Mouse (Mus musculus) left cerebral cortex, adult 11 months (tissue): Measurements from ENCODE around the gene Hoxc5.

Experiments
- DNase-seq: peaks from one replicate; pipeline ENCODE4 v3.0.0; 2022; ENCODE audit warnings: low spot score

The Hoxc5 gene

GRCm38 (mm10) chr15:102967312-102967510 lies at the start of gene Hoxc5:
Gene Hoxc5, plus strand, starts transcription at chr15:102967443.
- DNase-seq, result no peak

DNA sequence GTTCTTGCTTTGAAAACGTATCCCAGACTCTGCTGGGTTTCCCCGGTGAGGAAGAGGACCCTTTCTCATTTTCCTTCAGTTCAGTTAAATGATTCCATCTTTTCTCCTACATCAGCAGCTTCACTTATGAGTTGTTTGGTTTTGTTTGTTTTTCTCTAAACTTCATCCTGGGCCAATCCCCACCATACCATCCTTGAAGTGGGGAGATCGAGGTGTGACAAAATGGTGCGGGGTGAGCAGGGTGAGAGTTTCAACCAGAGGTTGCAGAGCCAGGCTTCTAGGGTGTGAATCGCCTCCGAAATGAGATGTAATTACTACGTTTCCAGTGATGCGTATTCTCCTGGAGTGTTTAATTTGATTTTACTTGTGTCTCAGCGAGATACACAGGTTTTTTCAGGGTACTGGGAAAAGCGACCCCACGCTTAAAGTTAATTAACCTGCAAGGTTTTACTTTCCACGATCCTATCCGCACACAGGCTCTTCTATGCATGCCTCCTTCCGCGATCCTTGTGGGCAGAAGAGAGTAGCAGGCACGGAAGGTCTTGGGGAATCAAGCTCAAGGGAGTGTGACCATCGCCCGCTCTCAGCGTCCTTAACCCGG lies 49.2 kb upstream of the Hoxc5 start:
- DNase-seq, result no peak

DNA sequence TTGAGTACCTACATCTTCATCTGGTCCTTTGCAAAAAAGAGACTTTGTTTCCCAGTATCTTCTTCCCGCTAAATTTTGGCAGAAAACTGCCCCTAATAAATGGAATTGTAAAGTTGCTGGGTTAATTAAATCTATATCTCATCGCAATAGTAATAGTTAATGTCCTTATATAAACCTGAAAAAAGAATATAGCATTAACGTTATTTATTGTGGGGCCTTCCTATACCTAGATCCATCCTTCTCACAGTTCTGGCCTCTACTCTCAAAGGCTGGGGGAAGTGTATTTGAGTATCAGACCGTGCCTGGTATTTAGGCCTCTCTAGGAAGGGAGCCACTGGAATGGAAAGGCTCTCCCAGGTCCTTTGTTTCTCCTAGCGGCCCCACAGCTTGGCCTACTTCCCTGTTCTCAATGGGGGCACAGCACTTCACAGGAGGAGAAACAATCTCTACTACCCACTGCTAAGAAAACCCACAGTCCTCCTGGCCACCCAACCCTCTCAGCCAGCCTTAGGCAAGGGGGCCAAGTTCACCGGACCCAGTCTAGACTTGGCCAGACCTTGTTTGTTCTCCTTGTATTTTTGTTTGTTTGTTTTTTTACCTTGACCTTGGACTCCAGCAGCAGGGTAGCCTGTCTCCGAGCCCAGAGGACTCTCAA lies 48.5 kb upstream of the Hoxc5 start:
- no peak for DNase-seq

DNA sequence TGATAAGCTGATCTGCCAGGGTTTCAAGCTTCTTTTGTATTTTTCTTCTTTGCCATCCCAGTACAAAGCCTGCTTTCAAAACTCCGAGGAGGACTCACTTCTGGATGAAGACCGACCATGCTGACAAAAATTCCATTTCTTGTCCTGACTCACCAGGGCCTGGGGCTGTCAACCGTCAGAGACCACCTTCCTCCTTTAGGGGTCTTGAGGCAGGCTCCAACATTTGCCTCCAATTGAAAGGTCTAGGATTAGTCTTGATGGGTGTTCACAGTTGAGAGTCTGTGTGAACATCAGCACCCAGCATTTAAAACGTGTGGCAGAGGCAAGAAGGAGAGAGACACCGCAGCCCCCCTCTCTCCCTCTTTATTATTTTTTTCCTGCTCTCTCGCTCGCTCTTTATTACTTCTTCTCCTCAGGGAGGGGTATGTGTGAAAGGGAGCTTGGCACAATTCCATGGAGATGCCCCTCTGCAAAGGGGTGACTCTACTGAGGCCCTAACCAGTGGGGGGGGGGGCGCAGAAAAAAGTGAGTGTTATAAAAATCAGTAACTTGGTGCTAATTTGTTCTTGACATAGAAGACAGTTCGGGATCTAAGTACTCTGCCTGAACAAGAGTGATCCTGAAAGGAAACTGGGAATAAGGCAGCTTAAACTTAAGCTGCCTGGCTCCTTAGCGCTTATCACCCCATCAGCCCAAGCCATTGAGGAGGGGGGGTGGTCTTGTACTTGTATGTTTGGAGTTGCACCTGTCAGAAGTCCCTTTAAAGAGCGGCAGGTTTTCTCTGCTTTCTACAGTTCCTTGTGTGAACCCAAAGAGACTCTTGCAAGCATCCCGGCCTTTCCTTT lies 47.7 kb upstream of the Hoxc5 start:
- no peak for DNase-seq

- no peak for DNase-seq
Measured at GRCm38 (mm10) chr15:102920619-102921018, 46.6 kb upstream of the Hoxc5 start.

DNA sequence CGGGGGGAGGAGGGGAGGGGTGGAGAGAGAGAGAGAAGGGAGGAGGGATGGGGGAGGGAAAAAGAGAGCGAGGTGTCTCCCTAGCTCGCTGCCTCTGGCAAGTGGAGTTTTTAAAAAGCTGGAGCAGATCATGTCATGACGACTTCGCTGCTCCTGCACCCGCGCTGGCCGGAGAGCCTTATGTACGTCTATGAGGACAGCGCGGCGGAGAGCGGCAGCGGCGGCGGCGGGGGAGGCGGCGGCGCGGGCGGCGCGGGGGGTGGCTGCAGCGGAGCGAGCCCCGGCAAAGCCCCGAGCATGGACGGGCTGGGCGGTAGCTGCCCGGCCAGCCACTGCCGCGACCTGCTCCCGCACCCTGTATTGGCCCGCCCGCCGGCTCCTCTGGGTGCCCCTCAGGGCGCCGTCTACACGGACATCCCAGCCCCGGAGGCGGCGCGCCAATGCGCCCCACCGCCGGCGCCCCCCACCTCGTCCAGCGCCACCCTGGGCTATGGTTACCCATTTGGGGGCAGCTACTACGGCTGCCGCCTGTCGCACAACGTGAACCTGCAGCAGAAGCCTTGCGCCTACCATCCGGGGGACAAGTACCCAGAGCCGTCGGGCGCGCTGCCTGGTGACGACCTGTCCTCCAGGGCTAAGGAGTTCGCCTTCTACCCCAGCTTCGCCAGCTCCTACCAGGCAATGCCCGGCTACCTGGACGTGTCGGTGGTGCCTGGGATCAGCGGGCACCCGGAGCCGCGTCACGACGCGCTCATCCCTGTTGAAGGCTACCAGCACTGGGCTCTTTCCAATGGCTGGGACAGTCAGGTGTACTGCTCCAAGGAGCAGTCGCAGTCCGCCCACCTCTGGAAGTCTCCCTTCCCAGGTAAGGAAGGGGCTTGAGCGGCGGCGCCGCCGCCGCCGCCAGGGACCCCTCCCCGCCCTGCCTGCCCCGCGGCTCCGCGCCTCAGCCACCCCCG lies 45.9 kb upstream of the Hoxc5 start, which contains the start of gene Hoxc13:
Hoxc13 (plus strand) TSS at position 51 of the 959 bp plus-strand sequence.
- no peak for DNase-seq

GRCm38 (mm10) chr15:102922012-102922362 lies 45.3 kb upstream of the Hoxc5 start:
- DNase-seq, result no peak

- DNase-seq, result no peak
Measured at GRCm38 (mm10) chr15:102922636-102923500, 44.4 kb upstream of the Hoxc5 start.

DNA sequence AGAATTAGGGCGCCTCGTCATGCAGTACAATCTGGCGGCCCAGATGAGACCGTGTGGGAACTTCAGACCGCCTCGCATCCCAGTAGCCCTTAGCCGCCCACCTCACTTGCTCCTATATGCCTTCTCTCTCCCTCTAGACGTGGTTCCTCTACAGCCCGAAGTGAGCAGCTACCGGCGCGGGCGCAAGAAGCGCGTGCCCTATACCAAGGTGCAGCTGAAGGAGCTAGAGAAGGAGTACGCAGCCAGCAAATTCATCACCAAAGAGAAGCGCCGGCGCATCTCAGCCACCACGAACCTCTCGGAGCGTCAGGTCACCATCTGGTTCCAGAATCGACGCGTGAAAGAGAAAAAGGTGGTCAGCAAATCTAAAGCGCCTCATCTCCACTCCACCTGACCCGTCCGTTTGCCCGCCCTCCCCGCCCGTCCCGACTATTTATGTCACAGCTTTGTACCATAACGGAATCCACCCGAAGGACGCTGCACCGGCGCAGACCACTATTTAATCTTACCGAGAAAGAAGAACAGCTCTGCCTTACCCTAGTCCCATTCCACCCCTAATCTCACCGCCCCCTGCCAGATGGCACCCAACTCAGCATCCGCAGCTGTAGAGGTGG lies 40.1 kb upstream of the Hoxc5 start:
- no peak for DNase-seq

DNA sequence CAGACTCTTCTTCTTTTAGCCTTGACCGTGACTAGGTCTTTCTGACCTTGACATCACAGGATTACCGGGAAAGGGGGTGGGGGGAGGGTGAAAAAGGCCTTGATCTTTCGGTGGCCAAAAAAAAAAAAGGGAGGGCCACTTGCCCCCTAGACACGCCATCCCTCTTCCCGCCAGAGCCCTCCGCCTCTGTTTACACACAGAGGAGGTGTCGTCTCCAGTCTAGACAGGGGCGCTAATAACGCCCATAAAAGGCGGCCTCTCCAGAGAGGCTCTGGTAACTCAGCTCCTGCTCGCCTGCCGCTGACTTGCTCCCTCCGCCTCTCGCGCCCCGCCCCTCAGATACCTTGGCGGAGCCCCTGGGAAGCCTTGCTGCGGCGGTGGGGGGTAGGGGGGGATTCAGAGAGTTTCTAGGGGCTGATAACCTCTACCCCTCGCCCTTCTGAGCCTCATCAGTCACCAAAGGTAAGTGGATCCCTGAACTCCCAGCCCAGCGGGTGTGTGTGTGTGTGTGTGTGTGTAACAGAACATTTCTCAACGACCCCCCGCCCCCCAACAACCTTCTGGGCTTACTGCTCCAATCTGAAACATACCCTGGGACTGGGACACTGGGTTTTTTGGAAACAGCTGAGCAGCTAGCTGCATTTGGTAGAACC lies 35.4 kb upstream of the Hoxc5 start:
- no peak for DNase-seq

GRCm38 (mm10) chr15:102934438-102934837 lies 32.8 kb upstream of the Hoxc5 start:
- DNase-seq, result no peak

DNA sequence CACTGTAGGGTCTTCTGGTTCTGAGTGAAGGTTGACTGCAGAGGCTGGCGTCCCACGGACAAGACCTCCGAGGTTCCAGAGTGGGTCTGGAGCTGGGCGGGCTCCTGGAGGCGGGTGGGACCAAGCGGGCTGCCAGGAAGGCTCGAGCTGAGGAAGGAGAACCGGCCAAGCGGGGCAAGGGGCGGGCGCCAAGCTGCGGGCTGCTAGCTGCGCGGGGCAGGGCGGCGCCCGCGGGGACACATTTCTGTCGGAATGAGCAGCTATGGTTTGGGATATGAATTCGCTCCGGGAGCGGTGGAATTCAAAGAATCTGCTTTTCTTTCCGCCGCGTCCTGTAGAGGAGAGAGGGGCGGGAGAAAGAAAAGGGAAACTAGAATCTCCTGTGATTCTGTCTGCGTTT lies 32.3 kb upstream of the Hoxc5 start:
- DNase-seq, result no peak

GRCm38 (mm10) chr15:102936279-102936972 lies 30.8 kb upstream of the Hoxc5 start, which contains the start of gene Hoxc12:
Gene Hoxc12, plus strand, starts transcription at chr15:102936757.
- no peak for DNase-seq

DNA sequence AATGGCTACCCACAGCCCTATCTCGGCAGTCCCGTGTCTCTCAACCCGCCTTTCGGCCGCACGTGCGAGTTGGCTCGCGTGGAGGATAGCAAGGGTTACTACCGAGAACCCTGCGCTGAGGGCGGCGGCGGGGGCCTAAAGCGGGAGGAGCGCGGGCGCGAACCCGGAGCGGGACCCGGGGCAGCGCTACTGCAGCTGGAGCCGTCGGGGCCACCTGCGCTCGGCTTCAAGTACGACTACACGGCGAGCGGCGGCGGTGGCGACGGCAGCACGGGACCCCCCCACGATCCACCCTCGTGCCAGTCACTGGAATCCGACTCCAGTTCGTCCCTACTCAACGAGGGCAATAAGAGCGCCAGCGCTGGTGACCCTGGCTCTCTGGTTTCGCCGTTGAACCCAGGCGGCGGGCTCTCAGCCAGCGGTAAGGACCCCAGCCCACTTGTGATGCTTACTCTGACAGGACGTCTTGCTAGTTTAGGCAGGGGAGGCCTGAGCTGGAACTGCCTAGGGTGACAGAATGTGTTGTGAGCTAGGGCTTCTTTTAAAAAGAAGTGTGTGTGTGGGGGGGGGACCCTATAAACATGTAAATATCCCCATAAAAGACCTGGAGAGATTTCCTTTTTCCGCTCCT lies 30.1 kb upstream of the Hoxc5 start:
- no peak for DNase-seq

DNA sequence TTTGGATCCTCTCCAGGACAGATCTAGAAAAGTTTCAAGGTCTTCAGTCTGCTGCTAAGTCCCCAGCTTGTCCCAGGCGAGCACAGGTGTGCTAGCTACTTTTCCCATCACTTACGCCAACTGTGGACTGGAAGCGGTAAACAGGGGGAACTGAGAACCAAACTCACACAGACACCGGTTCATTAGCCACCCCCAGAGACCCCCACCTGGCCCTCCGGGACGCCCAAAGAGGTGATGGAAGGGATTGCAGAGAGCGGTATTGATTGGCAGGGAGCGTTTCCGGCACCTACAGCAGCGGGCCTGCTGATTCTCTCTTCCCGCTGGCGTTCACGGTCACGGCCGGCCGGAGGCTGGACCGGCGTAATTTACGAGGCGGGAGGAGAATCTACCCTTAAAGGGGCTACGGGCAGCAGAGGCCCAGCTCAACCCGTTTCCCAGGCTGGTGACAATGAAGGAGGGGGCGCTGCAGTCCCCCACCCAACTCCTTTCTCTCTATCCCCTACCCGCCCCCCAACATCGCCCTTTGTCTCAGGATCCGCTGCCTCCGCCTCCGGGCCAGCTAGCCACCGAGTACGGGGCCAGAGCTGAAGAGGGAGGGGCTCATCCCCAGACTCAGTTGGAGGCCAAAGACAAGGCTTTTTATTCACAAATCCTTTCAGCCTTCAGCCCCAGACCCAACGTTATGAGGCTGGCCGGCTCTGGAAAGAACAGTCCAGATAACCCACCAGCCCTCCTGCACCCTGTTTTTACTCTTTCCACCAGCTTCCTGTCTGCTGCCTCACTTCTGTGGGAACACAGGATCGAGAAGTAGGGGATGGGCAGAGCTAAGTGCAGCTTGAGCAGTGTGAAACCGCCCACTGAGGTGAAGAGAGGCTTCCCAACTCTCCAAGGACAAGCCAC lies 27.7 kb upstream of the Hoxc5 start:
- no peak for DNase-seq

DNA sequence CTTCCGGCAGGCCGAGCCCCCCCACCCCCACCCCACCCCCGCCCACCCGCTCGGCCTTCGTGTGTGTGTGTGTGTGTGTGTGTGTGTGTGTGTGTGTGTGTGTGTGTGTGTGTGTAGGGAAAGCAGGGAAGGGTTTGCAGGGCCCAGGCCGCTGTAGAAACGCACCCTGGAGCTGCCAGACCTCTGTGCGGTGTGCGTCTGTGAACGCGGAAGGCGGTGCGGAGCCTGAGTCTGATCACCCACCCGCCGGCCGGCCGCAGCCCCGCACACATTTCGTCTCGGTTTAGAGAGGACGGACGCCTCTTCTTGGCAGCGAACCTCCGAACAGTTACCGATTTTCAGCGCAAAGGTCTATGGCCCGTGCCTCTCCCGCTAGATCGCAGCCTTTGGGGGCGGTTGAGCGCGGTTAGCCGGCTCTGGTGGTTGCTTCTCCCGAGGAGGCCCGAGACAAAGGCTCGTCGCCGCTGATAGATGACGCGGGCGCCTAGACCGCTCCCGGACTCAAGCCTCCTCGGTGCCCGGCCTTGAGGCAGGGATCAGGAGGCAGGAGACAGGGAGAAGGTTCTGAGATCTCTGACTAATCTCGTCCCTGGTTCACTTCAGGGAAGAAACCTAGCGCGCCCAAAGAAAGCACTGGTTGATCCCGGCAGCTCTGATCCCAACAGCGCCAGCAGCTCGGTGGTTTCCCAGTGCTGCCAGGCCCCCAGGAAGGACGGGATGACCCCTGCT lies 24.3 kb upstream of the Hoxc5 start:
- no peak for DNase-seq

GRCm38 (mm10) chr15:102943468-102943813 lies 23.8 kb upstream of the Hoxc5 start:
- DNase-seq, result no peak
